Mouse (Mus musculus) gonadal fat pad, adult 2 months (tissue): ENCODE results near the gene Ice2. TPM values are rescaled to one million over a fixed set of nuclear protein-coding genes. Genes with fewer than 3 reads are reported as not detected.
A peak's percentile ranks its signal among the peaks of the same experiment; 100 is the strongest.

Experiments used
- DNase-seq: peaks from one replicate; pipeline ENCODE4 v3.0.0-alpha.2; 2012; ENCODE audit warnings: low read depth
- polyA plus RNA-seq: library from polyadenylated mRNA; depleted of rRNA; stranded (reverse); fragments of >200 nt; gene quantifications from 2 replicates; pipeline ENCODE4 v1.2.3, GENCODE M21; 2012; rRNA removed

Gene Ice2
- polyA plus RNA-seq, 1 experiment, result 4.0 TPM

GRCm38 (mm10) chr9:69458982-69459381, 61.3 kb downstream of the Ice2 start:
- DNase-seq, result peak; percentile 88

DNA sequence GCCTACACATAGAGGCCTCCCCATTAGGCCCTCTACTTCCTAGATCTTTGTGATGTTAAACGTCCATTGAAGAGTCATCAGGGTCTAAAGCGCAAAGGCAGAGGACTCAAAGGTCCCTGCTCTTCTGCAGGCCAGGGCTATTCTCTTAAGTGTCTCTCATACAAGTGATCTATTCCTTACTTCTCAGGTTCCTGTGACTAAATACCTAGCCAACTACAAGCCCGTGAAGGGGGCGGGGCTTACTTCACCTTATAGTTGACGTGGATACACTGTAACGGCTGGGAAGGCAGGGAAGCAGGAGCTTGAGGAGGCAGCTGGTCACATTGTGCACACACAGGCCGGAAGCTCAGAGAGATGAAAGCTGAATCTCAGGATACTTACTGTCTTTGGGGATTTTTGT, 62.2 kb downstream of the Ice2 start:
- DNase-seq, result no peak

DNA sequence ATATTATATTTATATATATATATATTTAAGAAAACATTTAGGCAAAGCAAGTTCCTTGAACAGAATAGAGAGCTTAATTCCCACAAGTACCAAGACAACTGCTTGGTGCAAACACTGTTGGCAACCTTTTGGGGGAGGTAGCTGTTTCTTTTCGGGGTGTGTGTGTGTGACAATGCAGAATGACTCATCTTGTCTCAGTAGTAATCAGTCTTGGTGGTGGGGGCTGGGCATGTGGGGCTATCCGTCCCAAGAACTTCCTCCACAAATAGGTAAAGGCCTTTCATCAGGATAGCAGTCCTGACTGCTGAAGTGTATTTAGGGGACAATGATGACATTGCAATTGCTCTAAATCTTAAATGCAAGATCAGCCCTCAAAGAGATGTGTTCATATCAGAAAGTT, 65.3 kb downstream of the Ice2 start:
- DNase-seq, result no peak

- no peak for DNase-seq
Measured at GRCm38 (mm10) chr9:69464109-69464756, 66.5 kb downstream of the Ice2 start.

DNA sequence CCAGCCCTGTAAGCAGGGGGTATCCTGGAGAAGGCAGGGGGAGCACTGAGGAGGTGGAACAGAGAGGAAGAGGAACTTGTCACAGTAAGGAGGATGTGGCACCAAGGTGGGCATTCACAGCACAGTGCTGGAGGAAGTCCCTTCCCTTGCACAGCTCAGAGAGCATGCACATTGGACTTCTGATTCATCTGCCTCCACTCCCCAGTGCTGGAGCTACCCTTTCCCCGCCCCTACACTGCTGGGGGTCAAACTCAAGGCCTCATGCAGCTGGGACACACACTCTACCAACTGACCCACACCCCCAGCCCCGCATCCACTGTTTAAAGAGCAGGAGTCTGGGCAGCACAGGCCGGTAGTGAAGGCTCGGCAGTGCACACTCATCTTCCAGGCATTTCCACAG, 68.4 kb downstream of the Ice2 start:
- DNase-seq, result no peak

GRCm38 (mm10) chr9:69467310-69467939, 69.7 kb downstream of the Ice2 start:
- DNase-seq, result no peak

- no peak for DNase-seq
Measured at GRCm38 (mm10) chr9:69468991-69469390, 71.3 kb downstream of the Ice2 start.

DNA sequence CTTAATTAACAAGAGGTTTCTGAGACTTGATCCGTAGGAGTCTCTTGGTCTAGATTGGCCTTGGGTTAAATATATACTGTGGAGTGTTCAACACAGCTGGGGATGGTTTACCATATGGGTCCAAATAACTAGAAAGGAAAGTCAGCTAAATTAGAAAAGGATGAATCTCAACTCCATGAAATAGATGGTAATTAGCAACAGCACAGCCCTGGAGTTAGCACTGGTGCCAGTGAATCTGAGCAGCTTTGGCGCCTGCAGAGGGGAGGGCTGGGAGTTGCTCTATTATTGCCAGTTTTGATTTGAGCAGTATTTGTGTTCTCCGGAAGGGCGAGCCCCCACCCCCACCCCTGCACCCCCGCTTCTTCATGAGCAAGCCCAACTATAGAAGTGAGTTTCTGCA, 72.7 kb downstream of the Ice2 start:
- no peak for DNase-seq

GRCm38 (mm10) chr9:69470921-69471320, 73.2 kb downstream of the Ice2 start:
- no peak for DNase-seq

DNA sequence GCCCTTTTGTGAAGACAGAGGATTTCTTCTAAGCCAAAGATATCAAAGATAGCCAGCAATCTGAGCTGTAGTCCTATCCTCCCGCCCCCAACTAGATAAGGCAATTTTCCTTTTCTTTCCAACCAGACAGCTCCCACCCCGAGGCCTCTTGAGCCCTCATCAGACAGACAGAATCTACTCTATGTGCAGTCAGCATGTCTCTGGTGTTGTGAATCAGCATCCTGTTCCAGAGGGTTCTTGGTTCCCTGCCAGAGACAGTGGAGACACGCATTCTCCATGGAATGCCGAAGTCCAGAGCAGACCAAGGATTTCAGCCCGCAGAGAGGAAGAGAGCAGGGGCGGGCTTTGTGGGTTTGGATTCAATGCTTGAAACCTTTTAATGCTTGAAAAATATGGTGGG, 75.0 kb downstream of the Ice2 start:
- no peak for DNase-seq

DNA sequence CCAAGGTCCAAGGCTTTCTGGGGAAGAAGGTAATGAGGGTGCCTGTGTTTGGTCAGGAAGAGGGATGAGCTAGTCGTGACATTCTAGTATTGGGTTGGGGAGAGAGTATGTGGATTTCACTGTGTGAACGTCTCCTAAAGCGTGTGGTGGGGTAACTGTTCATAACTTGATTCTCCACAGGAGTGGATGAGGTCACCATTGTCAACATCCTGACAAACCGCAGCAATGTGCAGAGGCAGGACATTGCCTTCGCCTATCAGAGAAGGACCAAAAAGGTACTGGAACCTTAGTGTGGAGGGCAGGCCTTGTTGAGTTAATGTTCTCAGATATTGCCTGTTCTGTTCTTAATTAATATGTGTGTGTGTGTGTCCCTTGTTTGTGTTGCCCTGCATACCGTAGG, 78.2 kb downstream of the Ice2 start:
- no peak for DNase-seq

GRCm38 (mm10) chr9:69477195-69477823, 79.6 kb downstream of the Ice2 start:
- no peak for DNase-seq

DNA sequence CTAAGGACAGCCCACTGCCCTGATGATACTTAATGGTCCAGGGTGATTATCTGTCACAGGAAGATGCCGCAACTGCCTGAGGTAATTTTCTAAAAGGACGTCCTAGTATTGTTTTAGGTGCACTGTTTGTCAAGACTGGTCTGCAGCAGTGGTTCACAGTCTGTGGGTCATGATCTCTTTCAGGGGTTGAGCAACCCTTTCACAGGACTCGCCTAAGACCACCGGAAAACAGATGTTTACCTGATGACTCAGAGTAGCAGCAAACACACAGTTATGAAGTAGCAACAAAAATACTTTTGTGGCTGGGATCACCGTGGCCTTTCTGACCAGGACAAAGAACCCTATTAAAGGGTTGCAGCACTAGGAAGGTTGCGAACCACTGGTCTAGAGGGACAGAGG, 80.1 kb downstream of the Ice2 start:
- no peak for DNase-seq

DNA sequence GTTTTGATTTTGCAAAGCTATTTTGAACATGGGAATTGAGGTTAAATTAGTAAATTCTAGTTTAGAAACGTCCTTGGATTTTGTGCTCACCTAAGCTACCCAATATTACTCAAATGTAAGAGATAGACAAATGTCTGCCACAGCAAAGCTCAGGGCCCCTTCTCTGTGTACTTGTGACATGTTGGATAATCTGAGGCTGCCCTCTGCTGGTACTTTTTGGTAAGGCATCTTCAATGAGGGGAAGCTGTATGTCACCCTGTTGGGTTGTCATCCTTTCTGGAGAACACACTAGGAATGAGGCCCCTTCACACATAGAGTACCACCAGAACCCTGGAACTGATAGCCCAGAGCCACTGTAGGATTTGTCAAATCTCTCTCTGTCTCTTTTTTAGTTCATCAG, 82.6 kb downstream of the Ice2 start:
- DNase-seq, result no peak

Other genes starting within 250 kb of the Ice2 start
- gene Anxa2, start 55.7 kb downstream of the Ice2 start, polyA plus RNA-seq, result 884 and 1,391 TPM in 2 replicates